Mouse (Mus musculus): ENCODE measurements around the gene Hdac11. TPM values are rescaled to one million over a fixed set of nuclear protein-coding genes. Genes with fewer than 3 reads are reported as not detected.

Hdac11 gene
- polyA plus RNA-seq, 1 experiment from 2014 or later, result 4.6 TPM

- Histone ChIP-seq H3K4me3 (ENCODE audit: low read depth, low read length) (no peak overlapping the region), H3K9ac (replicated peaks) (no peak overlapping the region), H3K27ac (ENCODE audit: low read depth) (no peak overlapping the region), H3K27me3 (ENCODE audit: insufficient read depth, low read length) (no peaks in the 10 kb centered on the region), H3K9me3 (ENCODE audit: low read length) (peaks cover 3% of the 10 kb centered on the region; the same call in 1 of the 2 replicates), H3K4me2 (ENCODE audit: low read depth, low read length) (no peak overlapping the region), H3K36me3 (replicated peaks; ENCODE audit: insufficient read depth, low read length) (no peaks in the 10 kb centered on the region), H3K4me1 (ENCODE audit: insufficient read depth) (peaks cover 3% of the 10 kb centered on the region; the same call in 1 of the 2 replicates)
- no peak for ATAC-seq
- no peak for DNase-seq
- WGBS (ENCODE audit: insufficient replicate concordance), result 69% methylated on average over 2 of the region's 2 CpGs
- no peak for TF ChIP-seq EP300 (IDR thresholded peaks at IDR 0.05; ENCODE audit: low read depth)
- no peak for TF ChIP-seq CTCF (IDR thresholded peaks at IDR 0.05; ENCODE audit: low read depth)
These were observed 31.3 kb upstream of the Hdac11 start for GRCm38 (mm10) chr6:91125228-91125585.

- peaks cover 12% of the 10 kb centered on the region for H3K4me1 ChIP-seq (ENCODE audit: insufficient read depth)
- TF ChIP-seq EP300 (IDR thresholded peaks at IDR 0.05; ENCODE audit: low read depth) (no peak), CTCF (IDR thresholded peaks at IDR 0.05; ENCODE audit: low read depth) (peak; percentile 51)
- H3K9ac ChIP-seq (replicated peaks), result no peak overlapping the region
- H3K27ac ChIP-seq (ENCODE audit: low read depth), result no peak overlapping the region
- H3K27me3 ChIP-seq (ENCODE audit: insufficient read depth, low read length), result no peaks in the 10 kb centered on the region
- 51% methylated on average over 4 of the region's 4 CpGs for WGBS (ENCODE audit: insufficient replicate concordance)
- H3K4me2 ChIP-seq (ENCODE audit: low read depth, low read length), result no peak overlapping the region
- H3K9me3 ChIP-seq (ENCODE audit: low read length), result 0 out of 2 replicates have a peak, but pooled peaks cover 3% of the 10 kb centered on the region
- ATAC-seq (no peak), DNase-seq (no peak)
- H3K4me3 ChIP-seq (ENCODE audit: low read depth, low read length), result no peak overlapping the region
- no peaks in the 10 kb centered on the region for H3K36me3 ChIP-seq (replicated peaks; ENCODE audit: insufficient read depth, low read length)
These were observed 27.5 kb upstream of the Hdac11 start for GRCm38 (mm10) chr6:91128996-91129395.

- Histone ChIP-seq H3K4me3 (ENCODE audit: low read depth, low read length) (no peak overlapping the region), H3K27me3 (ENCODE audit: insufficient read depth, low read length) (no peaks in the 10 kb centered on the region), H3K36me3 (replicated peaks; ENCODE audit: insufficient read depth, low read length) (no peaks in the 10 kb centered on the region), H3K4me1 (ENCODE audit: insufficient read depth) (peaks cover 12% of the 10 kb centered on the region), H3K9me3 (ENCODE audit: low read length) (0 out of 2 replicates have a peak, but pooled peaks cover 3% of the 10 kb centered on the region), H3K4me2 (ENCODE audit: low read depth, low read length) (no peak overlapping the region), H3K27ac (ENCODE audit: low read depth) (no peak overlapping the region), H3K9ac (replicated peaks) (no peak overlapping the region)
- 28% methylated on average over 1 of the region's 1 CpGs for WGBS (ENCODE audit: insufficient replicate concordance)
- ATAC-seq, result no peak
- TF ChIP-seq CTCF (IDR thresholded peaks at IDR 0.05; ENCODE audit: low read depth), result no peak
- peak; percentile 73 for TF ChIP-seq EP300 (IDR thresholded peaks at IDR 0.05; ENCODE audit: low read depth)
- DNase-seq, result no peak
These were observed 25.6 kb upstream of the Hdac11 start for GRCm38 (mm10) chr6:91130856-91131255.

GRCm38 (mm10) chr6:91137343-91137956 lies 19.0 kb upstream of the Hdac11 start:
- Histone ChIP-seq H3K9me3 (ENCODE audit: low read length) (no peaks in the 10 kb centered on the region), H3K4me2 (ENCODE audit: low read depth, low read length) (no peak overlapping the region), H3K4me3 (ENCODE audit: low read depth, low read length) (no peak overlapping the region), H3K9ac (replicated peaks) (no peak overlapping the region), H3K36me3 (replicated peaks; ENCODE audit: insufficient read depth, low read length) (no peaks in the 10 kb centered on the region), H3K27ac (ENCODE audit: low read depth) (no peak overlapping the region), H3K27me3 (ENCODE audit: insufficient read depth, low read length) (no peaks in the 10 kb centered on the region), H3K4me1 (ENCODE audit: insufficient read depth) (peaks cover 12% of the 10 kb centered on the region; the same call in 1 of the 2 replicates)
- DNase-seq, result no peak
- ATAC-seq, result no peak
- TF ChIP-seq CTCF (IDR thresholded peaks at IDR 0.05; ENCODE audit: low read depth), result no peak
- no peak for TF ChIP-seq EP300 (IDR thresholded peaks at IDR 0.05; ENCODE audit: low read depth)
- 68% methylated on average over 10 of the region's 10 CpGs for WGBS (ENCODE audit: insufficient replicate concordance)

GRCm38 (mm10) chr6:91139846-91140245 lies 16.6 kb upstream of the Hdac11 start:
- no peaks in the 10 kb centered on the region for H3K27me3 ChIP-seq (ENCODE audit: insufficient read depth, low read length)
- H3K4me1 ChIP-seq (ENCODE audit: insufficient read depth), result peaks cover 16% of the 10 kb centered on the region; the same call in 1 of the 2 replicates
- ATAC-seq, result peak; percentile 79
- no peak overlapping the region for H3K9ac ChIP-seq (replicated peaks)
- H3K36me3 ChIP-seq (replicated peaks; ENCODE audit: insufficient read depth, low read length), result no peaks in the 10 kb centered on the region
- no peak overlapping the region for H3K27ac ChIP-seq (ENCODE audit: low read depth)
- H3K4me2 ChIP-seq (ENCODE audit: low read depth, low read length), result no peak overlapping the region
- TF ChIP-seq EP300 (IDR thresholded peaks at IDR 0.05; ENCODE audit: low read depth), result no peak
- TF ChIP-seq CTCF (IDR thresholded peaks at IDR 0.05; ENCODE audit: low read depth), result peak; percentile 98
- no peak overlapping the region for H3K4me3 ChIP-seq (ENCODE audit: low read depth, low read length)
- DNase-seq, result peak; percentile 84
- 26% methylated on average over 4 of the region's 4 CpGs for WGBS (ENCODE audit: insufficient replicate concordance)
- no peaks in the 10 kb centered on the region for H3K9me3 ChIP-seq (ENCODE audit: low read length)

- TF ChIP-seq CTCF (IDR thresholded peaks at IDR 0.05; ENCODE audit: low read depth) (peak; percentile 16), EP300 (IDR thresholded peaks at IDR 0.05; ENCODE audit: low read depth) (no peak)
- H3K27me3 ChIP-seq (ENCODE audit: insufficient read depth, low read length), result no peaks in the 10 kb centered on the region
- peak overlapping the region; percentile 42; the same call in 1 of the 2 replicates for H3K27ac ChIP-seq (ENCODE audit: low read depth)
- DNase-seq (no peak), ATAC-seq (peak; percentile 87)
- no peaks in the 10 kb centered on the region for H3K36me3 ChIP-seq (replicated peaks; ENCODE audit: insufficient read depth, low read length)
- no peak overlapping the region for H3K4me2 ChIP-seq (ENCODE audit: low read depth, low read length)
- no peak overlapping the region for H3K9ac ChIP-seq (replicated peaks)
- H3K4me1 ChIP-seq (ENCODE audit: insufficient read depth), result peaks cover 16% of the 10 kb centered on the region; the same call in 1 of the 2 replicates
- 47% methylated on average over 3 of the region's 3 CpGs for WGBS (ENCODE audit: insufficient replicate concordance)
- H3K4me3 ChIP-seq (ENCODE audit: low read depth, low read length), result no peak overlapping the region
- no peaks in the 10 kb centered on the region for H3K9me3 ChIP-seq (ENCODE audit: low read length)
These were observed 11.4 kb upstream of the Hdac11 start for GRCm38 (mm10) chr6:91145056-91145455.

Data from liver, postnatal 0 days (tissue).